Mouse (Mus musculus) lung, postnatal 10 days (tissue): Measurements from ENCODE around the gene Arrb2.
"Not testable (repeated sequence)": the region's sequence is repeated elsewhere in the genome, so short reads cannot be mapped to it uniquely, and the experiment has no call there.

Experiments used
- DNase-seq: peaks from one replicate; pipeline ENCODE4 v3.0.0; 2021

Arrb2 gene

DNA sequence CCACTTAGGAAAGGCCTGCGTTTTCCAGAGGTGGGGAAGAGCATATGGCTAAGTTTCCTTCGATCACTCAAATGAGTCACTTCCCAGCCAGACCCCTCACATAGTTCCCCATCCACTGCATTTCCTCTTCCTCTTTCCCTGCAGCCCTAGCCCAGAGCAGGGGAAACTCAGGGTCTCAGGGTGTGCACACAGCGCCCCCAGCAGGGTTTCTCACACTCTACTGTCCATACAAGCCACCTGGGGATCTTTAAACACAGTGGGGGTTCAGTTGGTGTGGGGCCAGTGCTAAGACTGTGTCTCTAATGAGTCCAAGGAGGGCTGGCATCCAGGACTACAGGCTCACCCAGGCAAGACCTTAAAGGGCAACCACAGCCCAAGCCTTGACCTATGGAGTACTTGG, 14.3 kb downstream of the Arrb2 start:
- DNase-seq: no peak

DNA sequence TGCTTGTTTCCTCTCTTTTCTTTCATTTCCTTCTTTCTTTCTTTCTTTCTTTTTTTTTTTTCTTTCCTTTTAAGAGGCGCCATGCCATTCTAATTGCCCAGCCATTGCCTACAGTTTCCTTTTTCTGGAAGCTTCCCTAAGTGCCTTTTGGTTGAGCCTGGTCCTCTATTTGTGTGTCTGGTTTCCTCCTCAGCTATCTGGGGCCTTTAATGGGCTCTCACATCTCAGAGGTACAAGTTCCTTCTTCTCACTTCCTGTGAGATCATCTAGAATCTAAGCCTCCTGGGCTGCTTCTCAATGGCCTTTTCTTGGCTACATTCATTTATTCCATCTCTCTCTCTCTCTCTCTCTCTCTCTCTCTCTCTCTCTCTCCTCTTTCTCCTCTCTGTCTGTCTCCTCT, 14.9 kb downstream of the Arrb2 start:
- DNase-seq: no peak

DNA sequence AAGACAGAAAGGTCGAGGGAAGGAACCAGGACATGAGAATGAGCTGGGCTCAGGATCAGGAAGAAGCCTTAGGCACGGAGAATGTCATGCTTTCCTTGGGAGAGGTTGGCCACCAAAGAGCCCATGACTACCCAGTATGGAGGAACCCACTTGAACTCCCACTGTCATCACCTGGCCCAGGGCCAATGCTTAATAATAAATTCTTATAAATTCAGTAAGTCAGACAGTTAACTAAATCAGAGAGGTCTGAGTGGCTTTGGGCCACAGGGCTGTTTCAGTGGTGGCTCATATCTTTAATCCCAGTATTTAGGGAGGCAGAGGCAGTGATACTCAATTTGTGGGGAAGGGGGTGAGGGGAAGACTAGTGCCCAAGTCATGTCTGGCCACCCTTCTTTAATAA, 18.5 kb downstream of the Arrb2 start:
- DNase-seq: no peak

DNA sequence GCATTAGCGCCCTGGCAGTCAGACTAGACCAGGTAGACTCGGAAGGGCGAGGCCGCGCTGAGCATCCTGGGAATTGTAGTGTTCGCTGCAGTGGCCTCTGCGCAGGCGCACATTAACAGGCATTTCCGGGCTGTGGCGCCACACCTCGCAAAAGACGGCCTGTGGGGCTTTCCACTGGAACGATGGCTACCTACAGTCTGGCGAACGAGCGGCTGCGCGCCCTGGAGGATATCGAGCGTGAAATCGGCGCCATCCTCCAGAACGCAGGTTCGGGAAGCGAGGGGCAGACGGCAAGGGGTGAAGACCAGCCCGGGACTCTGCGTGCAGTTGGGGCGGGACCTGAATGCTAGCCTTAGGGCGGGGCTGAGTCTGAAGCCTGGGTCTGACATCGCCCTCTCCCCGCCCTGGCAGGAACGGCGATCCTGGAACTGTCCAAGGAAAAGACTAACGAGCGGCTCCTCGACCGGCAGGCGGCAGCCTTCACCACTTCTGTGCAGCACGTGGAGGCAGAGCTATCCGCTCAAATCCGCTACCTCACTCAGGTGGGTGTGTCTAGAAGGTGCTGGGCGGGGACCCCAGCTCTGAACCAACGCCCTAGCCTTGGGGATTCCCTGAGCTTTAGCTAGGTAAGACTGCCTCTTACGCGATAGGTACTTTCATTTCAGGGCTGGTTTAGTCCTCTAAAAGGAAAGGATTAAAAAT, 19.5 kb downstream of the Arrb2 start, which contains the start of gene Med11:
TSS of gene Med11 (plus strand) at position 123 of the 702 bp plus-strand sequence.
- peak; percentile 99 for DNase-seq

DNA sequence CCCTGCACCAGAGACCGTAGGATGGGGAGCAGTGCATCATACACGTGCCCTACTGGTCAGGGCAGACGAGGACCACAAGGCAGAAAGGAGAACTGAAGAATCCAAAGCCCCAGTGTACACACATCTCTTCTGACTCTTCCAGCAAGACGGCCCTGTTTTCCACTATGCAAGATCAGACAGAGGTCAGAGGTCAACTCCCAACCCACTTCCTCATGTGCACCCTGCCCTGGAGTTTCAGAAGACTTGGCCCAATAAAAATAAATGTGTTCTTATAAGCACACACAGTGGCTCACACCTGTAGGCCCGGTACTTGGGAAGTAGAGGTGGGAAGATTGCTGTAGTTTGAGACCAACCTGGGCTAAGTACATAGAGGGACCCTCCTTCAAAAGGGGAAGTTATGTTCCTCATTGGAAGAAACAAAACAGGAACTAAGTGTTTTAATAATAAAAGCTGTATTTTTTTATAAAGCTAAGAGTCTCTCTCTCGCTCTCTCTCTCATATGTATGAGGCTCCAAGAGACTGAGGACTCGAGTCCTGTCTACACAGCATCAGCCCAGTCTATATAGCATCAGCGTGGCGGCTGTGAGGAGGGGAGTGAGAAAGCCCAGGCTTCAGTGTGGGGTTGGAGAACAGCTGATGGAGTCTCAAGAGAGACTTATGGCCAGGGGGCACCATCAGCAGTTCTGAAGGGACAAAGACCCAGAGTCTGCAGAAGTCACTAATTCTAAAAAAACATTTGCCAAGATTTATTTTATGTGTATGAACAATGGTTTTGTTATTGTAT, 21.0 kb downstream of the Arrb2 start:
- peak; percentile 35 for DNase-seq

DNA sequence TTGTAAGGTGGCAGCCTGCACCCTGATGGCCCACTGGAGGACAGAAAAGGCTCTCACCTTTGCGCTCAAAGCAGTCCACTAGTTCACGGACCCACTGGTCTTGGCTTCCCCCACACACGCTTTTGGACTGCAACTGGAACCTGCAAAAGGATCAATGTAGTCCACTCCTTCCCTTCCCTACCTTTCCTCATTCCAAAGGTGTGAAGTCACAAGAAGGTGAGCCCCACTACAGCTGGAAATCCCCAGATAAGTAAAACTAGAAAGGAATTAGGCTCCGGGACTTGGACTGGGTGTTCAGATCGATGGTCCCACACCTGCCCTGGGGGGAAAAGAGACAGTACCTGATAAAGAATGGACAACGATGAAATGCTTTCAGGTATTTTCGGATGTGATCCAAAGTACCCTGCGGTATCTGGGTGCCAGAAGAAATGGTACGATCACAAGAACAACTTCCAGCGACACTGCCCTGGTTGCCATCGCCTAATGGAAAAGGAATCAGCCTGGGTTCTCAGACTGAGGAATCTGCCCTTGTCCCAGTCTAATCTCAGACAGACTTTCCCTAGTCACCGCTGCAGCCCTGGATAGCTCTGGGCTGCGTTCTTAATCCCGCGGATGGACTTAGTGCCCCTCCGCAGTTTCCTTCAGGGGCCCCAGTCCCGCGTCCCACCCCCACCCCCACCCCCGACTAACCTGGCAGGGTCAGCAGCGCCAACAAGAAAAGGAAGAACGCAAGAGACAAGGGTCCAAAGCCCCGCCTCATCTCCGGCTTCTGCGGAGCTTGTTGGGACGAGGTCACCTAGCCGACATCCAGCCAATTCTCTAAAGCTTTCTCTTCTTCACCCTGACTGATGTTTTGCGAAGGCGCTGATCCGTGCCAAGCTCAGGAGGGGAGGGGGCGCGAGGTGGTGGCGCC, 26.5 kb downstream of the Arrb2 start, which contains the start of gene Zmynd15:
TSS of gene Zmynd15 (plus strand) at position 746 of the 913 bp plus-strand sequence.
- DNase-seq: no peak

DNA sequence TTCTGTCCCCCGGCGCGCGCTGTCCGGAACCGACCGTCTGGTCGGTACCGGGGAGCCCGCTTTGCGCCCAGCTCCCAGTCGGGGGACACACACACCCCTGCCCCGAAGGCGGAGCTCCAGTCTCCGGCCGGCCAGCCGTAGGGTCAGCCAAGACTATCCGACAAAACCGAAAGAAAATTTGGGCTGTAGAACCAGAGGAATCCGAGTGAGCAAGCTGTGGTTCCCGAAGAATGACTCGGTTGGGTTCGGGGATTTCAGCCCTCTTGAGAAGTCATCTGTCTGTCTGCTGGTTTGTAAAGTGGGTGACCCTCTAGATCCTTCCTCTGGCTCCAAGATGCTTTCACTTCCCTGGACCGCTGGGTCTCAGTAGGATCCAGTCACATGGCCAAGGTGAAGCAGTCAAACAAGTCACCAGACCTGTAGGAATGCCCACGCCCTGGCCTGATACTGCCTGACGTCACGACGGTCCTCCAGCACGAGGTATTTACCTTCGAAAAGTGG, 27.2 kb downstream of the Arrb2 start, which contains the start of gene Cxcl16:
TSS of gene Cxcl16 (minus strand) at position 384 of the 501 bp plus-strand sequence.
- peak; percentile 75 for DNase-seq

DNA sequence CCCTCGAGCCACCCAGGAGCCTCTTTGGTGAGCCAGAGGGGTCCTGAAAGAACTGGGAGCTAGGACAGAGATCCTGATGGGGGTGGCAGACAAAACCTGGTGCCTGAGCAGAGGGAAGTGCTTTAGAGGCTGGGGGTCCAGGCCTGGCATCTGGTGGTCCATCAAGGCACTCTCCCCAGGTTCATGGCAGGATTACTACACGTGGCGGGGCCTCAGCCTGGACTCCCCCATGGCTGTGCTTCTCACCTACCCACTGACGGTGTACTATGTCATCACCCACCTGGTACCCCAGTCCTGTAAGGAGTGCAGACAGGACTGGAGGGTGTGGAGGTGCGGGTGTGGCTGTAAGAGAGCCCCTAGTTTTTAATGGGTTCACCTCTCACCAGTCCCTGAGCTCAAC, 31.5 kb downstream of the Arrb2 start:
- DNase-seq: no peak

DNA sequence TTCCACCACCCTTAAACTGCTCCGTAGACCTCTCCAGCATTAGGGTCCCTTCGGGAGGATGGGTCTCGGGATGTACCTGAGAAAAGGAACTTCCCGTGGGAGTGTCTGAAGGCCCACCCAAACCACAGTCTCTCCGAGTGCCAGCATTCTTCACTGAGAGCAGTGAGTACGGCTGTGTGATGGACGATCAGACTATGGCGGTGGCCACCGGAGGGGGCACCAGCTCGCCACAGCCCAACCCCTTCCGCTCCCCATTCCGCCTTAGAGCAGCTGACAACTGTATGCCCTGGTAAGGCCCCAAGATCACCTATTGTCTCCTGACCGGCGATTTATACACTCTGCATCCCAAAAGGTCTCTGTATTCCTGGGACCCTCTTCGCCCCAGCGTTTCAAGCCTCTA, 32.8 kb downstream of the Arrb2 start:
- no peak for DNase-seq

DNA sequence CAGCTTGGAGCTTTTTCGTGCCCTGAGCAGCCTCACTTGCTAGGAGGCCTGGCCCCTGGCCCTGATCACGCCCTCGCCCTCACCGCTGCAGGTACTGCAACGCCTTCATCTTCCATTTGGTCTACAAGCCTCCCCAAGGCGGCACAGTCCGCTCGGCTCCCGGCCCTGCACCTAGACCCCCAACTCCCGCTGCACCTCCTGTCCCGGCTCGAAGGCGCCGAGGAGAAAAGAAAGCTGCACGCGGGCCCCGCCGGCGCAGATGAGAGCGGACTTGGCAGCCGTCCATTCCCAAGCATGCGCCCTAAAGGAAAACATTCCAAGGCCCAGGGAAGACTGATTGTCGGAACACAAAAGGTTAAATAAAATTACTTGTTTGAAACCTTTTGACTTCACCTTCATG, 33.4 kb downstream of the Arrb2 start:
- DNase-seq: peak; percentile 54

DNA sequence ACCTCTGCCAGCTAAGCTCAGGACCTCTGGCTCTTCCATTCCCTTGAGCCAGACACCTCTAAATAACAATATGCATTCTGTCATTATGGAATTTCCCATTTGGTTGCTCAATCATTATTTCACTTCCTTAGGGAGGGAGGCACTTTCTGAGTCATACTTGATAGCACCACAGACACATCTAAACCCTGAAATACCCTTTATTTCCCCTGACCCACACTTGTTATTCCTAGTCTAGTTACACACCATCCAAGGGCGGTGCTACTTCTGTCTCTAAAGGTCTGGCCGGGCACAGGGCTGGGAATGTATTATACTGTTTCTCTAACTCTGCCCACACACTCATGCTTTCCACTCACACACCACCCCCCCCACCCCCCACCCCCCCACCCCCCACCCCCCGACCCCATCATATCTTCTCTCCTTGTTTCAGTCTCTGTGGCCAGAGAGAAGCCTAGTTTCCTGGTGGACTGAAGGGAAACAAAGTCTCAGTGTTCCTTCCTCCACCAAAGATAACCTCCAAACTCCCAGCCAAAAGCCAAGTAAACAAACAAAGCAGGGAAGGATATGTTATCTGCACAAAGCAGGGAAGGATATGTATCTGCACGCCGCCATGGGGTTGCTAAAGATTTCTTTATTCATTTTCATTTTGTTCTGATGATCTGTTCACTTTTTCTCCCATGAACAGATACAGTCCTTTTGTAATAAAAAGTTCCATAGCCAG, 35.6 kb downstream of the Arrb2 start:
- peak; percentile 17 for DNase-seq

DNA sequence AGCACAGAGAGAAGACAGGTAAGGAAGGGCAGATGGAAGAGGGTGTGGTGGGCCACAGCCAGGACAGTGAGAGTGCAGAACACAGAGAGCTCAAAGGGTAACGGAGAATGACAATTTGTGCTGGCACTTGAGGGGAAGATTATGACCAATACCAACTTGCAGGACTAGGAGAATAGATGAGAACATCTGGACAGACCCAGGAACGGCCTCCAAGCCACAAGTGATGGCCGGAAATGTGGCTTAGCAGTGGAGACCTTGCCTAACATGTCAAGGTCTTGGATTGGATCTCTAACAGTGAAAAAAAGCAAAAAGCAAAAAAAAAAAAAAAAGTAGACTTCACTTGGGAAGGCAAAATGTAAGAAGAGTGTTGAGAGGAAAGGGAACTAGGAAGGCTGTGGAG, 37.3 kb downstream of the Arrb2 start:
- DNase-seq: no peak

DNA sequence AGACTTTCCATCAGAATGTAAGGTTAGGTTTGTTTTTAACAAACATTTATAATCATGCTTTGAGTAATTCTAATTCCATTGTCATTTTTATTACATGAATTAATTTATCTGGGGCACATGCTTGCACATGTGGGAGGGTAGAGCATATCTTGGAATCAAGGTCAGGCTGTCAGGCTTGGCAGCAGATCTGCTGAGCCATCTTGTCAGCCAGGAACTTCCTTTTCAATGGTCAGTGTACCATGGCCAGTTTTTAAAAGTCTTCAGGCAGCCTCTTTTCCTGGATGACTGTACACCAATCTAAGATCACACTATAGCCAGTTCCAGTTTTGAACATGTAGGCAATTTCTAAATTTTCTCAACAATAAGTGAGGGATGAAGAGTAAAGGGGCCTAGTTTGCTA, 40.3 kb downstream of the Arrb2 start:
- DNase-seq: no peak

DNA sequence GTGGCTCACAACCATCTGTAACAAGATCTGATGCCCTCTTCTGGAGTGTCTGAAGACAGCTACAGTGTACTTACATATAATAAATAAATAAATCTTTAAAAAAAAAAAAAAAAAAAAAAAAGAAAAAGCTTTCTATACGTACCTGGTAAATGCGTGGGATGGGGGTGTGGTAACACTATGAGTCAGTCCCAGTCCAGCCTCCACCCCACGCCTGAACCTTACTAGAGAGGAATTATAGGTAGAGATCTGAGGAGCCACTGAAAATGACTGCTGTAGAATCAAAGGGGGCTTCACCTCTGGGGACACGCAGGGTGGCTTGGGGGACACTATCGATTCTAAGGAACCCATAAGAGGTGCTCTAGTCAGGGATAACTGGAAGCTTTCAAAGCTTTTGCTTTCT, 40.9 kb downstream of the Arrb2 start:
- not testable (repeated sequence) for DNase-seq

DNA sequence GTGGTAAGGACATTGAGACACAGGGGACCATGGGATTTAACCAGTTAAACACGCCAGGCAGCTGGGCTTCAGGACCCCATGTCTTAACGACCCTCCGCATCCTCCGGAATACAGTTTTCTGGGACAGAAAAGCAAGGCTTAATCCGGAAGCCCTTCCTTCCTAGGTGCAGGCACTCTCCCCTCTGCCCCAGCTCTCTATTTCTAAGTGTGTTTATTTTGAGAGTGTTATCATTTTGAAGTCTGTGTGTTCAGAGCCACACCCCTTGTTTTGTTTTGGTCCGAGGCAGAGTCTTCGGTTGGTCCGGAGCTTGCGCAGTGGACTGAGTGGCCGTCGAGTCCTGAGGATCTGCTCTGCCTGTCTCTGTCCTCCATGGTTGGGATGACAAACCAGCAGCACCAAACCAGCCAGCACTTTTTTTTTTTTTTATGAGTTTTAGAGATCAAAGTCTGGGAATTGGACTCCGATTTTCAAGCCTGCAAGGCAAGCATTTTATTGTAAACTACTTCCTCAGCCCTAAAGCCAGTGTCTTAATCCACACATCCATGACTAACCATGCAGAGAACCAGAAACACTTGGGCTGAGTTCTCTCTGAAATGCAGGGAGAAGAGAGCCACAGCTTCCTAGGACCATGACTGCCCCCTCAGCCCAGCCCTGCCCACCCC, 42.6 kb downstream of the Arrb2 start:
- DNase-seq: peak; percentile 21

DNA sequence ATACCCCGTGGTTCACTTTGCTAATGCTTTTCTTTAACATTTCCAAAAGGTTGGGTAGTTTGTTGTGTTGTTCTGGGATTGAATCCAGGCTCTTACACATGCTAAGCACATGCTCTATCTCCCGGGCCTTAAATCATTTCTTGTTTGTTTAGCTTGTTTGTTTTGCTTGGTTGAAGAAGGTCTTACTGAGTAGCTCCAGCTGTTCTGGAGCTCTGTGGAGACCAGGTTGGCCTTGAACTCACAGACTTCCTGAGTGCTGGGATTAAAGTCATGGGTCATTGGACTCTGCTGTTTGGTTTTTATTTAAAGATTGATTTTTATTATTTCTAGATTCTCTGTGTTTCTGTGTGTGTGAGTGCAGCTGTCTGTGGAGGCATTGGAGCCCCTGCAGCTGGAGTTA, 53.1 kb downstream of the Arrb2 start:
- no peak for DNase-seq

DNA sequence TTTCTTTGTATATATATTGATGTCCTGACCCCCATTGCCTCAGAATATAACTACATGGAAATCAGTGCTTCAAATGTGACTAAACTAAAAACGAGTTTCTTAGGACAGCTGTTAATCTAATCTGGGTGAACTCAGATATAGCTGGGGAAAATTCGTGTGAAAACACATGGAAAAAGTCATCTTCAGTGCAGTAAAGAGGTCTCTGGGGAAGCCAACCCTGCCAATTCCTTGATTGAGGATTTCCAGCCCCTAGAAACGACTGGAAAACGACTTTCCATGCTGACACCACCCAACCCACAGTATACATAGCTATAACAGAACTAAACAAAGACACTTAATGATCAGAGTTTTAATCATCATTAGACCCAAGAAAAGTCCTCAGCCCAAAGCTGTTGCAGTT, 55.4 kb downstream of the Arrb2 start:
- no peak for DNase-seq

DNA sequence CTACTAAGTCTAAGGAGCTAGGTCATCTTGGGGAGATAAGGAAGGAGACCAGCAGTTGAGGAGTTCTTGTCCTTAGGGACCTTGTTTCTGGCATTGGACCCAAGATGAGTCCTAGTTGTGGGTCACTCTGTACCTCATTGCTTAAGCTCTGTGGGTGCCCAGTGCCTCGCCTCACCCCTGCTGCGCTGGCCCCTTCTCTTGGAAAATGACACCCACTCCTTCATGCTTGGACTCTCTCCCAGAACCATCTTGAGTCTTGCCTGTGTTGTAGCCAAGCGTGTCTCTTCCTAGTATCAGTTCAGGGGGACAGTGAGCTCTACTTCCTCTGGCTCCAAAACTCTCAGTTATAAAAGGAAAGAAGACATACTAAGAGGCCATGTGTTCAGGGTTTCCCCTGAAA, 56.7 kb downstream of the Arrb2 start:
- peak; percentile 39 for DNase-seq

DNA sequence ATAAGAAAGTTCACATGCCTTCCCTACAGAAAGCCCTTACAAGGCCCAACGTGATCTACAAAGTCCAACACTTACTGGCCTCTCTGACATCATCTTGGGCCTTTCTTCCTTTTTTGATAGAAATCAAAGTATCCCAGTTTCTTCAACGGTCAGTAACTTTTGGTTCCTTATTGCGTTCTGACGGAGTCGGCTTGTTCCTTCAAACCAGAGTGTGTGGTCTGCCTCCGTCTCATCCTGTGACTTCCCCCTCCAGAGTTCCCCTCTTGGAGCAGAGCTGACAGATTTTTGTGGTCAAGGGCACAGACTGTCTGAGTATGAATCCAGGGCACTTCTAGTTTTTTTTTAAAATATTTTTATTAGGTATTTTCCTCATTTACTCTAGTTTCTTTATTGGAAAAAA, 57.2 kb downstream of the Arrb2 start:
- DNase-seq: no peak
